Mouse (Mus musculus) intestine, postnatal 0 days (tissue): ENCODE results near the gene Iqcc. TPM values are rescaled to one million over a fixed set of nuclear protein-coding genes. Genes with fewer than 3 reads are reported as not detected.

Experiments used
- ATAC-seq: fragments of 200-750 bp; cut with Nextera tagmentation; 2 replicates; pipeline ENCODE4 v1.8.0; 2017; ENCODE audit warnings: mild to moderate bottlenecking, moderate TSS enrichment, moderate library complexity
- H3K27ac ChIP-seq: fragments of 300-500 bp; sonication (generic); 2 replicates; pipeline ENCODE4 v1.5.1; 2014; ENCODE audit warnings: mild to moderate bottlenecking, low read depth, low read length, moderate library complexity
- H3K27me3 ChIP-seq: fragments of 300-500 bp; sonication (generic); replicated peaks from 2 replicates; pipeline ENCODE4 v1.6.1; 2014; ENCODE audit warnings: low read length, mixed read lengths; ENCODE audit not compliant: control insufficient read depth, insufficient read depth
- H3K36me3 ChIP-seq: fragments of 300-500 bp; sonication (generic); 2 replicates; pipeline ENCODE4 v1.6.1; 2014; ENCODE audit warnings: mild to moderate bottlenecking, moderate library complexity; ENCODE audit not compliant: control insufficient read depth, insufficient read depth
- H3K4me1 ChIP-seq: fragments of 300-500 bp; sonication (generic); replicated peaks from 2 replicates; pipeline ENCODE4 v1.6.1; 2014; ENCODE audit warnings: antibody characterized with exemption, low read length, mixed read lengths; ENCODE audit not compliant: control insufficient read depth, insufficient read depth
- H3K4me2 ChIP-seq: fragments of 300-500 bp; sonication (generic); replicated peaks from 2 replicates; pipeline ENCODE4 v1.6.1; 2014; ENCODE audit warnings: low read depth, mild to moderate bottlenecking, moderate library complexity
- H3K4me3 ChIP-seq: fragments of 300-500 bp; sonication (generic); 2 replicates; pipeline ENCODE4 v1.5.1; 2014; ENCODE audit warnings: low read depth, low read length
- H3K9ac ChIP-seq: fragments of 300-500 bp; sonication (generic); 2 replicates; pipeline ENCODE4 v1.6.1; 2014; ENCODE audit warnings: mild to moderate bottlenecking, low read depth, low read length
- H3K9me3 ChIP-seq: fragments of 300-500 bp; sonication (generic); 2 replicates; pipeline ENCODE4 v1.6.1; 2016; ENCODE audit warnings: mixed run types; ENCODE audit not compliant: control insufficient read depth
- CTCF ChIP-seq: sonication (generic); IDR thresholded peaks from 2 replicates; pipeline ENCODE4 v1.5.1; 2016; ENCODE audit warnings: low read depth, mild to moderate bottlenecking, control low read depth, antibody characterized with exemption, moderate library complexity
- WGBS: fragments of 180-500 bp; shearing (Covaris S2); extraction: QIAGEN DNeasy Blood & Tissue Kit; methylation state at CpG from one replicate; pipeline ENCODE4 v1.1.7; 2014; 5-methylcytosine and 5-hydroxymethylcytosine counted together
- polyA plus RNA-seq: library from polyadenylated mRNA; unstranded; fragments of >200 nt; fragmentation: Nextera tagmentation; extraction: Ambion mirVana; gene quantifications from 2 replicates; pipeline ENCODE4 v1.2.1, GENCODE M21; 2015

Gene Iqcc
- polyA plus RNA-seq, 1 experiment from 2014 or later: 15.9 TPM

DNA sequence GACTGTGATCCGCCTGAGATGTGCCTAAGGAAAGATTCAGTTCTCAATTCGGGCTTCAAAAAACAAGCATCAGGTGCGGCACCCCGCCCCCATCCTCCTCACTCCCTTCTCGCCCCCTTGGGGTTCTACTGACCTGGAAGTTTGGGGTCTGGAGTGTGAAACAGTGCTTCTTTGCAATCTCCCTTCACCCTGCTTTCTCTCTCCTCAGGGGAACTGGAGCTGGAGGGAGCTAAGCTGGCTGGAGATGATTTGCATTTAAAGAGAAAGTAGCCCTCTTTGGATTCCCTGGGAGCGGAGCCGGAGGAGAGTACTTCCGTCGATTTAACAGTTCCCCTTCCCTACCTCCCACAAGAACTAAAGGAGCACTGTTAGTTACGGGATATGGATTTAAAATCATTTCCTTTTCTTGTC, 4.8 kb upstream of the Iqcc start, which contains the start of gene Ccdc28b:
Ccdc28b (minus strand) TSS at position 267 of the 411 bp plus-strand sequence.
- H3K27me3 ChIP-seq: no peaks in the 10 kb centered on the region
- H3K9me3 ChIP-seq: no peaks in the 10 kb centered on the region
- TF ChIP-seq CTCF: no peak
- peaks cover 22% of the 10 kb centered on the region for H3K36me3 ChIP-seq
- peak within 1 kb of the TSS; percentile 67 for H3K9ac ChIP-seq
- peak within 1 kb of the TSS; percentile 86 for H3K27ac ChIP-seq
- WGBS: 0% methylated on average over 10 of the region's 10 CpGs
- ATAC-seq: no peak
- peak within 1 kb of the TSS; percentile 64 for H3K4me3 ChIP-seq
- peak within 1 kb of the TSS; percentile 86 for H3K4me2 ChIP-seq
- peaks cover 12% of the 10 kb centered on the region; the same call in 1 of the 2 replicates for H3K4me1 ChIP-seq

- peaks cover 18% of the 10 kb centered on the region for H3K4me1 ChIP-seq
- no peak for TF ChIP-seq CTCF
- no peaks in the 10 kb centered on the region for H3K27me3 ChIP-seq
- 24% methylated on average over 8 of the region's 8 CpGs for WGBS
- H3K4me2 ChIP-seq: peak overlapping the region; percentile 86
- H3K4me3 ChIP-seq: peak overlapping the region; percentile 64
- no peaks in the 10 kb centered on the region for H3K9me3 ChIP-seq
- ATAC-seq: no peak
- peak overlapping the region; percentile 67; the same call in 1 of the 2 replicates for H3K9ac ChIP-seq
- peaks cover 15% of the 10 kb centered on the region for H3K36me3 ChIP-seq
- peak overlapping the region; percentile 86 for H3K27ac ChIP-seq
Observed at GRCm38 (mm10) chr4:129622803-129623535, 4.1 kb upstream of the Iqcc start.

GRCm38 (mm10) chr4:129622120-129622802, 3.4 kb upstream of the Iqcc start:
- no peak overlapping the region for H3K4me3 ChIP-seq
- H3K9me3 ChIP-seq: no peaks in the 10 kb centered on the region
- no peak overlapping the region; the same call in 1 of the 2 replicates for H3K27ac ChIP-seq
- ATAC-seq: no peak
- peaks cover 18% of the 10 kb centered on the region for H3K4me1 ChIP-seq
- 80% methylated on average over 11 of the region's 11 CpGs for whole genome bisulfite sequencing
- peak overlapping the region; percentile 86 for H3K4me2 ChIP-seq
- H3K27me3 ChIP-seq: no peaks in the 10 kb centered on the region
- no peak for TF ChIP-seq CTCF
- H3K36me3 ChIP-seq: peaks cover 12% of the 10 kb centered on the region; the same call in 1 of the 2 replicates
- H3K9ac ChIP-seq: no peak overlapping the region

- ATAC-seq: no peak
Observed at GRCm38 (mm10) chr4:129621283-129621841, 2.5 kb upstream of the Iqcc start.

GRCm38 (mm10) chr4:129620419-129621282, 1.8 kb upstream of the Iqcc start:
- no peak overlapping the region for H3K9ac ChIP-seq
- H3K4me3 ChIP-seq: no peak overlapping the region
- peak overlapping the region; percentile 21; the same call in 1 of the 2 replicates for H3K4me2 ChIP-seq
- peaks cover 10% of the 10 kb centered on the region; the same call in 1 of the 2 replicates for H3K36me3 ChIP-seq
- H3K9me3 ChIP-seq: no peaks in the 10 kb centered on the region
- TF ChIP-seq CTCF: no peak
- H3K27me3 ChIP-seq: no peaks in the 10 kb centered on the region
- H3K4me1 ChIP-seq: peaks cover 18% of the 10 kb centered on the region
- 78% methylated on average over 11 of the region's 11 CpGs for WGBS
- ATAC-seq: no peak
- no peak overlapping the region; the same call in 1 of the 2 replicates for H3K27ac ChIP-seq

More at GRCm38 (mm10) chr4:129621283-129621841, 2.5 kb upstream of the Iqcc start:
- Histone ChIP-seq H3K4me3 (no peak overlapping the region), H3K9ac (no peak overlapping the region), H3K9me3 (no peaks in the 10 kb centered on the region), H3K4me2 (peak overlapping the region; percentile 9; the same call in 1 of the 2 replicates), H3K27ac (0 out of 2 replicates have a peak overlapping the region, but pooled peaks have one; percentile 7), H3K27me3 (no peaks in the 10 kb centered on the region), H3K36me3 (peaks cover 12% of the 10 kb centered on the region; the same call in 1 of the 2 replicates), H3K4me1 (peaks cover 18% of the 10 kb centered on the region)
- 77% methylated on average over 8 of the region's 8 CpGs for WGBS
- no peak for TF ChIP-seq CTCF
